Mouse (Mus musculus) intestine, embryonic 16.5 days (tissue): ENCODE data around the gene Fam71b. TPM values are rescaled to one million over a fixed set of nuclear protein-coding genes. Genes with fewer than 3 reads are reported as not detected.

ENCODE experiments used
- polyA plus RNA-seq: library from polyadenylated mRNA; unstranded; fragments of >200 nt; fragmentation: Nextera tagmentation; extraction: Ambion mirVana; gene quantifications from 2 replicates; pipeline ENCODE4 v1.2.1, GENCODE M21; 2015

Gene Fam71b
- polyA plus RNA-seq, 1 experiment from 2014 or later, result not detected

Other genes starting within 250 kb of the Fam71b start
- gene Nipal4, start 230.1 kb upstream of the Fam71b start, polyA plus RNA-seq, result 3.7 TPM in 2 replicates
- gene Fndc9, start 161.0 kb upstream of the Fam71b start, polyA plus RNA-seq, result 0.09 and 0.15 TPM in 2 replicates
- gene Cyfip2, start 83.7 kb upstream of the Fam71b start, polyA plus RNA-seq, result 5.2 and 5.7 TPM in 2 replicates
- 0.28 and 0.33 TPM in 2 replicates for gene Itk, start 7.0 kb upstream of the Fam71b start, polyA plus RNA-seq
- 50.8 and 52.0 TPM in 2 replicates for gene Med7, start 40.4 kb downstream of the Fam71b start, polyA plus RNA-seq
- 0.18 and 0.21 TPM in 2 replicates for gene Havcr2, start 58.4 kb downstream of the Fam71b start, polyA plus RNA-seq
- not detected in 2 replicates for gene Gm12169, start 127.7 kb downstream of the Fam71b start, polyA plus RNA-seq
- not detected in 2 replicates for gene BC053393, start 175.0 kb downstream of the Fam71b start, polyA plus RNA-seq
- not detected in 2 replicates for gene Dppa1, start 232.7 kb downstream of the Fam71b start, polyA plus RNA-seq